Mouse (Mus musculus) ovary, adult 18-20 months (tissue): ENCODE measurements around the gene Kctd2.
"Not testable (repeated sequence)": the region's sequence is repeated elsewhere in the genome, so short reads cannot be mapped to it uniquely, and the experiment has no call there.

Source experiments
- DNase-seq: peaks from one replicate; pipeline ENCODE4 v3.0.0; 2022; ENCODE audit warnings: low spot score, mixed read lengths

Kctd2 gene

DNA sequence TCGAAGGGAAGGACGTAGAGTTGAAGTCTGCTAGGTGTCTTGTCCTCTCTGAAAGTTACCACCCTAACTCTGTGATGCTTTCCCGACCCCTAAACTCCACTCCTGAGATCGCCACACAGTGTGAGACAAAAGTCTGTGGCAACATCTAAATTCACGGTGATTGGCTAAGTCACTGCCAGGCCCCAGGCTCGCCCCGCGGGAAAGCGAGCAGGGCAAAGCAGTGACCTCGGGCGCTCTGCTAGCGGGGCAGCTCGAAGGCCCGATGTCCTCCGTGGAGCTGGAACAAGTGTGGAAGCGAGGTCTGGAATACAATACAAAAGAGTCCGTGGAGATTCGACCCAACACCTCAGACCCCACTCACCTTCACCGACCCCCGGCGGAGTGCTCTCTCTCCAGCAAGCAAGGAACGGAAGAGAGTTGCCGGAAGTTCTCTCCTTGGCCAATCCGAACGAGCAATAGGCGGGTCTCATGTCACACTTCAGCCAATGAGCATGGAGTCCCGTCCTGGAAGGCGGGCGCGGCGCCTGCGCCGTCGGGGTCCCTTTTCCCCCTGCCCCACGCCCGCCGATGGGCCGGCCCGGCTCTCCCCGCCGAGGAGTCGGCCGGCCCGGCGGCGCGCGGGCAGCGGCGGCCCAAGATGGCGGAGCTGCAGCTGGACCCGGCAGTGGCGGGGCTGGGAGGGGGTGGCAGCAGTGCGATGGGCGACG lies at the start of gene Kctd2, which contains the start of gene Atp5h:
Gene Kctd2 (plus strand): TSS at position 598 of the 707 bp plus-strand sequence.
Gene Atp5h (minus strand): TSS at position 432 of the 707 bp plus-strand sequence.
- DNase-seq, result peak; percentile 92

DNA sequence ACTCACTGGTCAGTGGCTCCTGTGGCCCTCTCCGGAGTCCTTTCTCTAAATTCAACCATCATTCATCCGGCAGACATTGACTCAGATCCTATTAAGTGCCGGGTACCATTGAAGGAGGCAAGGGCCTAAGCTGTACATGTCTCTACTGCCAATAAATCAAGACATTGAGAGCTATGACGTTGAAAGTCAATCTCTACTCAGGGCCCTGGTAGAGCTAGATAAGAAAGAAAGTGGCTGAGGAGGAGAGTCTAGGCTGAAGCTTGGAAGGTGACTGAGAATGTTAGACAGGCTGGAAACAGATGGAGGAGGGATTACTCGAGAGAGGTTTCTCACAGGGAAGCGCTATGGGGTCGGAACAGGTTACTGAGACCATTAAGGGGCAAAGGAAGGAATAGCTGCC lies 49.6 kb upstream of the Kctd2 start:
- DNase-seq, result no peak

DNA sequence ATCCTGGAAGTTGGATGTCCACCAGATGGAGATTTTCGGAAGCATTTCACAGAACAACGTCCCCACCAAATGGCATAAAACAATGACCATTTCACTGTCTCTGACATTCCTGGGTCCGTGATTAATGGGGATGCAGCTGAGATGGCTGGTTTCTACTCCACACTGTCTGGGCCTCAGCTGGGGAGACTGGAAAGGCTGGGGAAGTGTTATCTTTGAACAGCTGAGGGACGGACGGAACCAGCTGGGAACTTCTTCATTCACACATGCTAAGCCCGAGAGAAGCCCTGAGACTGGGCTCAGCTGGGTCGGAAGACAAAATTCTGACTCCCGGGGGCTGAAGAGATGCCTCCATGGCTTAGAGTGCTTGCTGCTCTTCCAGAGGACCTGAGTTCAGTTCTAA lies 48.6 kb upstream of the Kctd2 start:
- no peak for DNase-seq

DNA sequence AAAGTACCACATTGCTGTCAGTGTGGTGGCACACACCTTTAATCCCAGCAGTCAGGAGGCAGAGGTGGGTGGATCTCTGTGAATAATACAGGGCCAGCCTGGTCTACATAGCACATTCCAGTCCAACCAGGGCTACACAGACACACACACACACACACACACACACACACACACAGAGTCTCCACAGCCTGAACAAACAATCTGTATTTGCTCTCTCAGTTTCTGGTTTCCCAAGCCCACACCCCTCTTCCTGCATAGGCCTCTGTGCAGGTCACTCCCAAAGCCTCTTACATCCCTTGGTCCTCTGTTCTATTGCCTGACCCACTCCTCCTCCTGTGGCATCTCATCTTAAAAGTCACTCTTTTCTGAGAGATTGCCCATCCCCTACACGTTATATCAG lies 47.9 kb upstream of the Kctd2 start:
- no peak for DNase-seq

DNA sequence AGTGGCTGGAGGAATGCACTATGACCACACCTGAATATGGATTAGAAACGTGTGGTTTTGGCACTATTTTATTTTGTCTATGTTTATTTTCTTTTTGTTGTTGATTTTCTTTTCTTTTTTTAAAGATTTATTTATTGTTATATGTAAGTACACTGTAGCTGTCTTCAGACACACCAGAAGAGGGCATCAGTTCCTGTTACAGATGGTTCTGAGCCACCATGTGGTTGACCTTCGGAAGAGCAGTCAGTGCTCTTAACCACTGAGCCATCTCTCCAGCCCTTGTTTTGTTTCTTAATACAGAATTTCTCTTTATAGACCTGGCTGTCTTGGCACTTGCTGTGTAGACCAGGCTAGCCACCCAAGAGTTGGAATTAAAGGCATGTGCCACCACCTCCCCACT lies 47.2 kb upstream of the Kctd2 start:
- DNase-seq, result no peak

DNA sequence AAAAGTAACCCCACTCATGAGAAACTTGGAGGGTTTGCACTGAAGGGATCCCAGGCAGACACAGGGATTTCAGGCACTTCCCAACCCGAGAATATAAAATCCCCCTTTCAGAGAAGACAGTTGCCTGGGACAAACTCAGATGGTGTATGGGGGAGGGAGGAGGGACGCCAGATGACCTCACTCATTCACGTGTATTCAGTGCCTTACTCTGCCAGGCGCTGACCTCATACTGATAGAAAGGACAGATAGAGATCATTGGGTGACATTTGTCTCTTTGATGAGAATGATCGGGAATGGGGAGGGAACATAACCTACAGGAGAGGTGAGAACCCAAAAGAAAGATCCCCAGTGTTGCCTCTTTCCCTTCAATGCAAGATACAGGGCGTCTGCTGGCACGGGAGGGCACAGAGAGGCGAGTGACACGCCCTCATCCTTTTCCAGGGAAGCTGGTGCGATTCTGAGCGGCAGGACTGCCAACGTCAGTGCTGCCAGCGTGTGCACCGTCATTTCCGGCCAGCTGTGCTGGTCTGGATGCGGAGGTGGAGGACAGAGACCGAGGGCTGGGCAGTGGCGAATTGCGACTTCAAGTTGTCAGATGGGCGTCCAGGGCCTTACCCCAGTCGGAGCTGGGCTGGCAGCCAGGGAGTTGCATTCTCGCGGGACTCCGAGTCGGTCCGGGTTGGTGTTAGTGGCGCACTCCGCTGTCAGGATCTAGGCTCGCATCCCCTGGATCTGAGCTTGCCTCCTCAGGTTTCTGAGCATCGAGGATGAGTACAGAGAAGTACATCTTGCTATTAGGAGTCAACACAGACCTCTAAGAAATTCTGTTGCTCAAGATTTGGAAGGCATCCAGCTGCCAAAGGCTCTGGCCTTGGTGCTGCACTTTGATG lies 45.9 kb upstream of the Kctd2 start:
- DNase-seq, result peak; percentile 41

DNA sequence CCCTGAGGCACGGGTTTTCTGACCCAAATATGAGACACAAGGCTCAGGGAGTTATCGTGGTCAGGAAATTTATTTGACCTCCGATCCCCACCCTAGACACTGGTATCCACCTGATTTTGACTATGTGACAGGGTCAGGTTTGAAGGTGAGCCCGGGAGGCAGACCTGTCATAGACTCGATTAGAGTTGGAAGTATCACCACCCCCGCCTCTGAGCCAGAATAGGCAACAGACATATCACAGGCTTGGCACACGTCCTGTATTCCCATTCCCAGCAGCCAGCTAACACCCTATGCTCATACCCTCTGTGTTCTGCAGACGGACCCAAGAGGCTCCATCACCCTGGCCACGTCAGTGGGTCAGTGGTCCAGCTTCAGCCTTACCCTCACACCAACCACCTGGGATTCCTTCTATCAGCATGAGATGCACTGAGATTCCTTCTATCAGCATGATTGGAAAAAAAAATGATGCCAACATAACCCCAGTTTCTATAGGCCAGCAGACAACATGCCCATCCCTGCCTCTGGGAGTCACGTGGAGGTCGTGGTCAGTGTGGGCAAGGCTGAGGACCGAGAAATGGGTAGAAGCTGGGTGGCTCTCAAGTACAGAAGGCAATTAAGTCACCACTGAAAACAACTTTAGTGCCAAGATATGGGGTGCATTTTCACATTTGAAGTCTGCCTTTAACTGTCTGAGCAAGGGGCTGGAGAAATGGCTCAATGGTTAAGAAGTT lies 45.1 kb upstream of the Kctd2 start:
- DNase-seq, result no peak

DNA sequence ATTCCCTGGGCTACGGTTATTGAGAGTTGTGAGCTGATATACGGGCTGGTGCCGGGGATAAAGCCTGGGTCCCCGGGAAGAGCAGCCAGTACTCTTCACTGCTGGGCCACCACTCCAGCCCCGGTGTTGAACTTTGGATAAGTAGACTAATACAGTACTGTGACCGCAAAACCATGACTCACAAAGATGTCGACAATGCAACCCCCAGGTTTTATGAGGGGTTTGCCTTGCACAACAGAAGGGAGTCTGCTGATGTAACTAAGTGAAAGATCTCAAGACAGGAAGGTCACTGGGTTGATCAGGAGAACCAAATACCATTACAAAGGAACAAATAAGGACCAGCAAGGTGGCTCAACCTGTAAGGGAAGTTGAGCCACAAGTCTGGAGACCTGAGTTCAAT lies 43.2 kb upstream of the Kctd2 start:
- no peak for DNase-seq

DNA sequence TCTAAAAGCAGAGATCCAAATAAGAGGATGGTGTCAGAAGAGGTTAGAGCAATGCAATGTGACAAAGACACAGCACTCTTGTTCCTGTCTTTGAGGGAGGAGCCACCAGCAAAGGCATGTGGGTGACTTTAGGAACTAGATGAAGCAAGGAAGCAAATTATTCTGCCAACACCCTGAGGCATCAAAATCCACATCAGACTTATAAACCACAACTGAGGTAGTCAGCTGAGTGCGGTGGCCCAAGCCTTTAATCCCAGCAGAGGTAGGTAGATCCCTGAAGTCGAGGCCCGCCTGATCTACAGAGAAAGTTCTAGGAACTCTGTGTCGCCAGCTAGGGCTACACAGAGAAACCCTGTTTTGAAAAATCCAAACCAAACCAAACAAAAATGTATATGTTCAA lies 42.7 kb upstream of the Kctd2 start:
- no peak for DNase-seq

DNA sequence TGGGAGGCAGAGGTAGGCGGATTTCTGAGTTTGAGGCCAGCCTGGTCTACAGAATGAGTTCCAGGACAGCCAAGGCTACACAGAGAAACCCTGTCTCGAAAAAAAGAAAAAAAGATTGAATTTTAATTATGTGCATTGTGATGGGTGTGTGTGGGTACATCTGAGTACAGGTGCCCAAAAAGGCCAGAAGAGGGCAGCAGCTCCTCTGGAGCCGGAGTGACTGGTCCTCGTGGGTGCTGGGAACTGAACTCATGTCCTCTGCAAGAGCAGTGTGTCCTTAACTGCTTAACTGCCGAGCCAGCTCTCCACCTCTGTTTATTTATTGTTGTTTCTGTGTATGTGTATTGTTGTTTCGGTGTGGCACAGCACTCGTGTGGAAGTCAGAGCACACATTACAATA lies 42.1 kb upstream of the Kctd2 start:
- no peak for DNase-seq

DNA sequence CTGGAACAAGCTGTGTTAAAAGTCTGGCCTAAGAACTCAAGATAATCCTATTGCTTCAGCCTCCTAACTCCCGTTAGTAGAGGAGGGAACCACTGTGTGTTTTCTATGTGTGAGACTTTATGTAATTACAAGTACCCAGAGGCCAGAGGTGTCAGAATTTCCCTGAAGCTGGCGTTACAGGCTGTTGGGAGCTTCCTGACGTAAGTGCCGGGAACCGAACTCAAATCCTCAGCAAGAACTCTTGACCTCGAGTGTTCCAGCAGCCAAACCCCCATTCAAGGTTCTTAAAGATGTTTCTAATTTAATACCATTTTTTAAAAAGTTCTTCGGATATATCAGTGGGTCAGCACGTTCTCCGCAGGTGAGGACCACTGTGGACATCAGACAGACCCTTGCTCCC lies 38.7 kb upstream of the Kctd2 start:
- DNase-seq, result no peak

DNA sequence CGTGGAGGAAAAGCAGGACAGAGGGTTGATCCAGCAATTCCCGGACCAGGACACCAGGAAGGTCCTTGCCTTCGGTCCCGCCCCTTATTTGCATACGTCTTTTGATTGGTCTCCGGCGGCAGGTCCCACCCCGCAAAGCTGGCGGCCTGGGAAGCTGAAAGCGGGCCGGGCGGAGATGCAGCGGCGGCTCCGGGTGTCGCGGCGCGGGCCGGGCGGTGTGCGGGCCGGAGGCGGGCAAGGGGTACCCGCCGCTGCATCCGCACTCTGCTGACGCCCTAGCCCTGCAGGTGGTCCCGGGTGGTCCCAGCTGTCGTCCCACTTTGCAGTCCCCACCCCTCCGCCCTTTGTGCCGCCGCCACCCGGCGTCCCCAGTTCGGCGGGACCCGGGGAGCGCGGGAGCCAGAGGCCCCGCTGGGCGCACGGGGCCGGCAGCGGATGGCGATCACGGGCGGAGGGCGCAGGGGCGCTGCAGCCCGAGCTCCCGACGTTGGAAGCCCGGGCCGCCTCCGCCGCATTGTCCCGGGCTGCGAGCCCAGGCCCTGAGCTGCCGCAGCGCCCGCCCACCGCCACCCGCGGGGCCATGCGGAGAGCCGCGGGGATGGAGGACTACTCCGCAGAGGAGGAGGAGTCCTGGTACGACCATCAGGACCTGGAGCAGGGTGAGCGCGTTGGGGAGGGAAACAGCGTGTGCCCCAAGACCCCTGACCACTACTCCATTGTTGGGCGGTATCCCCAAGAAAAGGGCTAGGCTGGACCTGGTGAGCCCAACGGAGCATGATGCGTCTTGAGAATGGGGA lies 38.0 kb upstream of the Kctd2 start, which contains the start of gene Cdr2l:
Gene Cdr2l (plus strand): TSS at position 174 of the 797 bp plus-strand sequence.
- DNase-seq, result peak; percentile 91

DNA sequence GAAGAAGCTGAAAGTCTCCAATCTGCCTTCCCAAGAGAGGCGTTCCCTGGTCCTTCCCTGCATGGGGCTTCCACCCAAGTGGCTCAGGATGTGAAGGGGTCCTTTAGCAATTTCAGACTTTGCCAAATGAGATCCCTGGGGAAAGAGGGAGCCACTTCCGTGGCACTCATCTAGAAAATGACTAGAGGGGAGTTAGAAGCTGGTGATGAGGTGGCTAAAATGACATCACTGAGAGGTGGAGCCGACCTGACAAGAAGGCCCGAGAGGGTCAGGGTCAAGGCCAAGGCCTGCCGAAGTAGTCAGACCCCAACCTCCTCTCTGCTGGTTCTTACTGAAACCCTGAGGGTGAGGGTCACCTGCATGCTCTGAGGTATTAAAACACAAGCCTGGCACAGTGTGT lies 37.0 kb upstream of the Kctd2 start:
- no peak for DNase-seq

DNA sequence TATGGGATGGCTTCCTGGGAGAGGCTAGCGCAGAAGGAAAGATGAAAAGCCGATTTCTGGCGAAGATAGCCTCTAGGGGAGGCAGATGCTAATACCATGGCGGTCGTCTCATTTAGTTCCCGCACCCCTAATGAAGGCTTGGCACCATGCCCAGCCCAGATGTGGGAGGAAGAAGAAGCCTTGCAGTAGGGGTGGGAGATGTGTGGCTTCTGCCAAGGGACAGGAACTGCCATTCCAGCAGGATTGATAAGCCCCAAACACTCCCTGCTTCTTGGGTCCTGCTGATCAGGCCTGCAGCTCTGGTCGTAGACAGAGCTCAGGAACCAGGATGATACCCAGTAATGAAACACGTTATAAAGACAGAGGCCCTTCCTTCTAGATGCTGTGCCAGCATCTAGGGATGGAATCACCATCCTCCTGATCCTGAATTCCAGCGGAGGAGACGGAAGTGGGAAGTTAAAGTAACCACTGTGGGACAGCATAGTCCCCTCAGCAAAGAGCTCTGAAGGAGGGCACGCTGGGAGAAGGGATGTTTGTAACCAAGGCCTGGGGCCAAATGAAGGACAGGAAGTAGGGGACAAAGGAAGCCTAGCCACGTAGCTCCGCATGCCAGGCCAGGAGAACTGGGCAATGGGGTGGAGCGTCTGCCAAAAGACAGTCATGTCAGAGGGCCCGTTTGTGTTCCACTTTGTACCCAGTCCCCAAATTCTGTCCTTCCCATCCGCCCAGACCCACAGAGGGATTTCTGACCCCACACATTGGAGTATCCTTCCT lies 36.0 kb upstream of the Kctd2 start:
- no peak for DNase-seq

DNA sequence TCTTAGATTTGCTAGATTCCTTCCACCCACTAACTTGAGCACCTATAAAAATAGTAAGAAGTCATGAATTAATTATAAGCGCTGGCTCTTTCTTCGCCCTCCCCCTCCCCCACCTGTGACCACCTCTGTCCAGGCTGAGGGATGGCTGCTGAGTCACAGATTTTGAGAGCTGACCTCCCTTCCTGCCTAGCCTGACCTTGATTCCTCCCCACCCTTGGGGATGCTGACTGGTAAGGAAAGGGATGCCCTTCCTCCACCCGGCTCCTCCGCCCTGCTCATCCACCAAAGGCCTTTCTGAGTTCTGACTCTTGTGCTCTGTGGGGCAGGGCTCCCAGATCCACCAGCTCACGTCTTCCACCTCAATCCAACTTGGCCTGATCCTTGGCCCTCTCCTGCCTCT lies 35.3 kb upstream of the Kctd2 start:
- DNase-seq, result no peak

DNA sequence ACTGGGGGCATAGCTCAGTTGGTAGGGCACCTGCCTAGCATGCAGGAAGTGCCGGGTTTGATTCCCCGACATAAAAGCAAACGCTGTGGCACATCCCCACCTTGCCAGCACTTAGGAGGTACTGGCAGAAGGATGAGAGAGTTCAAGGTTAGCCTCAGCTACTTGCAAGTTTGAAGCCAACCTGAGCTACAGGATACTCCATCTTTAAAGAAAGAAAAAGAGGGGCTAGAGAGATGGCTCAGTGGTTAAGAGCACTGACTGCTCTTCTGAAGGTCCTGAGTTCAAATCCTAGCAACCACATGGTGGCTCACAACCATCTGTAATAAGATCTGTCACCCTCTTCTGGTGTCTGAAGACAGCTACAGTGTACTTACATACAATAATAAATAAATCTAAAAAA lies 33.1 kb upstream of the Kctd2 start:
- not testable (repeated sequence) for DNase-seq

DNA sequence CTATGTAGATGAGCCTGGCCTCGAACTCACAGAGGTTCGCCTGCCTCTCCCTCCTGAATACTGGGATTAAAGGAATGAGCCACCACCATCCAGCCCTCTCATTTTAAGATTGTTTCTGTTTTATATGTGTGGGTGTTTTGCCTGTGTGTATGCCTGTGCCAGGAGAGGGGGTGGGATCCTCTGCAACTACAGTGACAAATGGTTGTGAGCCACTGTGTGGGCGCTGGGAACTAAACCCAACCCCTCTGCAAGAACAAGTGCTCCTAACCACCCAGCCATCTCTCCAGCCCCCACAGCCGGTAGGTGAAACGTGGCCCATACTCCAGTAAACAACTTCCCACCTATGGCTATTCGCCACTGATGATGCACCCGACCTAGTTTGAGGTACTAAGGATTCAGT lies 28.6 kb upstream of the Kctd2 start:
- no peak for DNase-seq

DNA sequence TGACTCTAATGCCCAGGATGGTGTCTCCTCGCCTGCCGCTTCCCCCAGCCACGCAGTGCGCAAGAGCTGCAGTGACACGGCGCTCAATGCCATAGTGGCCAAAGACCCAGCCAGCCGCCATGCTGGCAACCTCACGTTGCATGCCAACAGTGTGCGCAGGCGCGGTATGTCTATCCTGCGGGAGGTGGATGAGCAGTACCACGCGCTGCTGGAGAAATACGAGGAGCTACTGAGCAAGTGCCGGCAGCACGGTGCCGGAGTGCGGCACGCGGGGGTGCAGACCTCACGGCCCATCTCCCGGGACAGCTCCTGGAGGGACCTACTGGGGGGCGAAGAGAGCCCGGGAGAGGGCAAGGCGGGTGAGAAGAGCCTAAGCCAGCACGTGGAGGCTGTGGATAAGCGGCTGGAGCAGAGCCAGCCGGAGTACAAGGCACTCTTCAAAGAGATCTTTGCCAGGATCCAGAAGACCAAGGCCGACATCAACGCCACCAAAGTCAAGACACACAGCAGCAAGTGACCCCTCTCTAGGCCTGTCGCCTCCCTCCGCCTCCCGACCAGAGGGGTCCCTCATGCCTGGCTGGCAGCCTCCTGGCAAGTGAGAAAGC lies 26.1 kb upstream of the Kctd2 start:
- DNase-seq, result no peak

DNA sequence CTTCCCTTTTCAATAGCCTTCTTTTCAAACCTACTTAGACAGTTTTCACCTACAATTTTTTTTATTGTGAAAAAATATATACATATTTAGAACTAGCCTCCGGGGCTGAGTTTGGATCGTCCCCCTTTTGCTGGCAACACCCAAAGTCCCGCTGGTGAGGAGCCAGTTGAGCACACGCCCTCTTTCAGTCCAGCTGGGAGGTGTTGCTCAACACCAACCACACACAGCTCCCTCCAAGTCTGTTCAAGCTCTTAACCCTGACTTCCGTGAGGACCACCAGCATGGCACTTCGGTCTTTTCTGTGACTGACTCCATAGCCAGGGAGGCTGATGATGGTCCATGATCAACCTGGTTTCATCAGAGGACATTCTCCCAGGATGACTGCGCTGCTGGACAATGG lies 21.8 kb upstream of the Kctd2 start:
- DNase-seq, result no peak

DNA sequence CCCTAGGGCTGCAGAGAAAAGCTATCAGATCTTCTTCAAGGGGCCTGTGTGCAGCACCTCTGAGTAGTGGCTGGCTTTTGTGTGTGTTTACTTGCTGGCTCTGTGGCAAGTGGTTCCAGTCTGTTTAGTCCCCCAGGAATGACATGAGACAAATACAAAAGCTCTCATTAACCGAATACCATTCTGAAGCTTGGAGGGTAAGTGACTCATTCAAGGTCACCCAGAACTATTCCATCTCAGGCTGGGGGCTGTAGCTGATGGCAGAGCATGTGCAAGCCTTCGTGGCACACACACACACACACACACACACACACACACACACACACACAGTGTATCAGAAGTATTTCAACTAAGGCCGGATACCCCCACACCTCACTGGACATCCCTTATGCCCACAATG lies 19.8 kb upstream of the Kctd2 start:
- DNase-seq, result no peak
